Mouse (Mus musculus) embryonic facial prominence, embryonic 10.5 days (tissue): Measurements from ENCODE around the gene AL732309.1. TPM values are rescaled to one million over a fixed set of nuclear protein-coding genes. Genes with fewer than 3 reads are reported as not detected.

Source experiments
- DNase-seq: peaks from one replicate; pipeline ENCODE4 v3.0.0-alpha.2; 2017; ENCODE audit warnings: low spot score
- H3K27ac ChIP-seq: fragments of 300-500 bp; sonication (generic); replicated peaks from 2 replicates; pipeline ENCODE4 v1.5.1; 2016; ENCODE audit warnings: mild to moderate bottlenecking
- H3K27me3 ChIP-seq: fragments of 300-500 bp; sonication (generic); replicated peaks from 2 replicates; pipeline ENCODE4 v1.6.1; 2016; ENCODE audit warnings: low read depth, mild to moderate bottlenecking; ENCODE audit not compliant: poor library complexity, severe bottlenecking
- H3K36me3 ChIP-seq: fragments of 300-500 bp; sonication (generic); replicated peaks from 2 replicates; pipeline ENCODE4 v1.6.1; 2016; ENCODE audit warnings: mild to moderate bottlenecking, moderate library complexity
- H3K4me1 ChIP-seq: fragments of 300-500 bp; sonication (generic); 2 replicates; pipeline ENCODE4 v1.6.1; 2016
- H3K4me3 ChIP-seq: fragments of 300-500 bp; sonication (generic); 2 replicates; pipeline ENCODE4 v1.5.1; 2016; ENCODE audit warnings: mild to moderate bottlenecking, moderate library complexity
- H3K9me3 ChIP-seq: fragments of 300-500 bp; sonication (generic); 2 replicates; pipeline ENCODE4 v1.6.1; 2016; ENCODE audit warnings: mild to moderate bottlenecking
- WGBS: fragments of 180-500 bp; shearing (Covaris S2); methylation state at CpG from one replicate; pipeline ENCODE4 v1.1.7; 2016; 5-methylcytosine and 5-hydroxymethylcytosine counted together
- polyA plus RNA-seq: library from polyadenylated mRNA; unstranded; fragments of >200 nt; fragmentation: Nextera tagmentation; extraction: Ambion mirVana; gene quantifications from 2 replicates; pipeline ENCODE4 v1.2.1, GENCODE M21; 2016

Gene AL732309.1
- polyA plus RNA-seq, 1 experiment from 2014 or later = 6.3 TPM

DNA sequence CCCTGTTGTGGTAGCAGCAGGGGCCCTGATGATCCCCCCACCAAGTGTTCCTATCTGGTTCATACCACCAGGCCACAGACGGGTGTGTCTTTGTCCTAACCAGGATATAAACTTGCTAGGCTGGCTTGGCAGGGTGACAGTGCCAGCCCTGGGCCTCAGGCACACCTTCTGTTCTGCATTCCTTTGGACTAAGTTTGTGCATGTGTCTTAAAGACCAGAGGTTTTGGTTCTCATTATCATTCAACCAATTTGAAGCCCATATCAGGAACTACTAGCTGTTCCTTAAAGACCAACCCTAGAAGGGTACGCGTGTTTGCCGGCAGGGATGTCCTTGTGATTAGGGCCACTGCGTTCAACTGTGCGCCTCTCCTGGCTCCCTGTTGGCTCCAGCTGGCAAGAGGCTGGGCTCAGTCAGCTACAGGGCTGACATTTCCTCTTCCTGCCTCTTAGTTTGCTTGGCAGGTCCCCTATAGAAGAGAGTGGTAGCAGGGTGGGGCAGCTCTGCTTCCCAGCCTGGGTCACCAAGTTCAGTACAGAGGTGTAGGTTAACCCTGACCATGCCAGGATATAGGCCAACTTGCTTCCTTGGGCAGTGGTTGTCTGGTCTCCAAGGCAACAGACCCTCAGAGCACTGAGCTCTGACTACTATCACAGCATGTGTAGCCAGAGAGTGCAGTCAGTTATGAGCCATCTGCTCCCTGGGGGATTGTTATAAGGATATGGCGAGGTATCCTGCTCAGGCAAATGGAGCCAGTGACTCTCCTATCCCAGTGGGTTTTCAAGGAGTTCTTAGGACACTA is 40.4 kb upstream of the AL732309.1 start:
- no peak overlapping the region for H3K4me3 ChIP-seq
- DNase-seq = no peak
- WGBS = 58% methylated on average over 7 of the region's 7 CpGs
- peaks cover 23% of the 10 kb centered on the region for H3K4me1 ChIP-seq
- no peaks in the 10 kb centered on the region for H3K9me3 ChIP-seq
- H3K36me3 ChIP-seq = peaks cover 47% of the 10 kb centered on the region
- no peak overlapping the region for H3K27ac ChIP-seq
- H3K27me3 ChIP-seq = peaks cover 58% of the 10 kb centered on the region

- no peaks in the 10 kb centered on the region for H3K9me3 ChIP-seq
- 73% methylated on average over 1 of the region's 1 CpGs for WGBS
- no peak overlapping the region for H3K4me3 ChIP-seq
- no peak for DNase-seq
- peaks cover 17% of the 10 kb centered on the region for H3K4me1 ChIP-seq
- peaks cover 51% of the 10 kb centered on the region for H3K27me3 ChIP-seq
- peaks cover 53% of the 10 kb centered on the region for H3K36me3 ChIP-seq
- no peak overlapping the region for H3K27ac ChIP-seq
Observed at GRCm38 (mm10) chr2:25286314-25286713, 39.7 kb upstream of the AL732309.1 start.

DNA sequence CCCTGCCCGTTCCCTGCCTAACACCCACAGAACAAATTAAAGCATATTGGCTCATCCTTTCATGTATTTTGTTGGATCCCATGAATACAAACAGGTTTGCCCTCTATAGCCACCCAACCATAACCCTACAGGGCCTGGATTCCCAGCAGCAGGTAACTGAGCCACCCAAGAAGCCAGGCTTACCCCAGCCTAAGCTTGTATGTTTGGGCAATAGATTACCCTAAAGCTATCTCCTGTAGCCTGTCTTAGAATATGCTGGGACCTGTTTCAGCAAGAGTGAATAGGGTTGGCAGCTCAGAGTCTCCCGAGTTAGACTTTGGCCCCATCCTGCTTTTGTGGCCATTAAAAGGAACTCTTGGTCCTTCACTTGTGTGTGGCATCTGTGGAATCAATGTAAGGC is 38.9 kb upstream of the AL732309.1 start:
- Histone ChIP-seq H3K27ac (no peak overlapping the region), H3K36me3 (peaks cover 61% of the 10 kb centered on the region), H3K4me1 (peaks cover 10% of the 10 kb centered on the region), H3K9me3 (no peaks in the 10 kb centered on the region), H3K27me3 (peaks cover 43% of the 10 kb centered on the region), H3K4me3 (no peak overlapping the region)
- 88% methylated on average over 2 of the region's 2 CpGs for WGBS
- no peak for DNase-seq

DNA sequence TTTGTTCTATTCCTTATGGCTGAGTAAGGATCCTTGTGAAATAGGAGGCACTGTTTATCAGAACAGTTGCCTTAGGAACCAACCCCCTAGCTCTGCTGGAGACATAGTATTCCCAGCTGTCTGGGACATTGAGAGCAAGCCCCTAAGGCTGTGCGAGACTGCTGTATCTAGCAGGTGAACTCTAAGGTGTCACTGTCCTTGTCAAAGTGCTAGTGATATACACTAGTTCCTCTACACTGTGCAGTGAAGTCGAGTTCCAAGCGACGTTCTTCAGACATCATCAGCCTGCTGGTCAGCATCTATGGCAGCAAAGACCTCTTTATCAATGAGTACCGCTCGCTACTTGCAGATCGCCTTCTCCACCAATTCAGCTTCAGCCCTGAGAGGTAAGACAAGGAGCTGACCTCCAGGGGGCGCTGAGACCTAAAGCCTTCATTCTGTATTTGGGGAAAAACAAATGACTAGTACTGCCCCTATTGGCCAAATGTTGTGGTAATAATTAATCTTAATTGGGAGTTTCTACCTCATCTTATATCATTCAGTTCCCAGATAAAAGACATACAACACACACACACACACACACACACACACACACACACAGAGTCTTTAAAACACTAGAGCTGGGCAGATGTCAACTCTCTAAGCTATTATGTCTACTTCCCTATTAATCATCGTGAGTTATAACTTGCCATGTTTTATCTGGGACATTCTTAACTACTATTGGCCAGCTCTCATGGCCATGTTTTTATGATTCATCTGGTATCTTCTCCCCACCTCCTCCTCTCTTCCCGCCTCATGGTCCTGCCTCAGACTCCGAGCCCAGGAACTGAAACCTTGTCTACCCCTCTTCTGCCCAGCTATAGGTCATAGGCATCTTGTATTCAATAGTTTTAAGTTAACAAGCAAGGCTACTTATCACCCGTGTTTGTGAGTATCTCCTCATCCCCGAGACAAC is 32.5 kb upstream of the AL732309.1 start:
- DNase-seq = peak; percentile 81
- H3K4me3 ChIP-seq = no peak overlapping the region
- H3K27me3 ChIP-seq = no peaks in the 10 kb centered on the region
- H3K4me1 ChIP-seq = no peaks in the 10 kb centered on the region
- 64% methylated on average over 13 of the region's 13 CpGs for WGBS
- peaks cover 99% of the 10 kb centered on the region for H3K36me3 ChIP-seq
- no peaks in the 10 kb centered on the region for H3K9me3 ChIP-seq
- no peak overlapping the region for H3K27ac ChIP-seq

GRCm38 (mm10) chr2:25273010-25273409 is 26.3 kb upstream of the AL732309.1 start:
- Histone ChIP-seq H3K4me1 (peaks cover 26% of the 10 kb centered on the region), H3K27me3 (no peaks in the 10 kb centered on the region), H3K36me3 (peaks cover 82% of the 10 kb centered on the region), H3K27ac (peak overlapping the region; percentile 88), H3K9me3 (no peaks in the 10 kb centered on the region), H3K4me3 (peak overlapping the region; percentile 98)
- no peak for DNase-seq
- WGBS = 41% methylated on average over 16 of the region's 16 CpGs

- H3K36me3 ChIP-seq = peaks cover 81% of the 10 kb centered on the region
- under 1% methylated on average over 29 of the region's 29 CpGs for WGBS
Observed at GRCm38 (mm10) chr2:25272515-25272914, 25.9 kb upstream of the AL732309.1 start.

GRCm38 (mm10) chr2:25271827-25272511 is 25.3 kb upstream of the AL732309.1 start, which contains the start of the genes Ssna1 and Anapc2:
Gene Ssna1 (minus strand): TSS chr2:25272438.
Gene Anapc2 (plus strand): TSS chr2:25272478.
- peaks cover 30% of the 10 kb centered on the region for H3K4me1 ChIP-seq
- under 1% methylated on average over 55 of the region's 55 CpGs for WGBS

More at GRCm38 (mm10) chr2:25272515-25272914, 25.9 kb upstream of the AL732309.1 start:
- Histone ChIP-seq H3K9me3 (no peaks in the 10 kb centered on the region), H3K4me3 (peak overlapping the region; percentile 98), H3K27ac (peak overlapping the region; percentile 88), H3K4me1 (peaks cover 26% of the 10 kb centered on the region), H3K27me3 (no peaks in the 10 kb centered on the region)
- DNase-seq = no peak

DNA sequence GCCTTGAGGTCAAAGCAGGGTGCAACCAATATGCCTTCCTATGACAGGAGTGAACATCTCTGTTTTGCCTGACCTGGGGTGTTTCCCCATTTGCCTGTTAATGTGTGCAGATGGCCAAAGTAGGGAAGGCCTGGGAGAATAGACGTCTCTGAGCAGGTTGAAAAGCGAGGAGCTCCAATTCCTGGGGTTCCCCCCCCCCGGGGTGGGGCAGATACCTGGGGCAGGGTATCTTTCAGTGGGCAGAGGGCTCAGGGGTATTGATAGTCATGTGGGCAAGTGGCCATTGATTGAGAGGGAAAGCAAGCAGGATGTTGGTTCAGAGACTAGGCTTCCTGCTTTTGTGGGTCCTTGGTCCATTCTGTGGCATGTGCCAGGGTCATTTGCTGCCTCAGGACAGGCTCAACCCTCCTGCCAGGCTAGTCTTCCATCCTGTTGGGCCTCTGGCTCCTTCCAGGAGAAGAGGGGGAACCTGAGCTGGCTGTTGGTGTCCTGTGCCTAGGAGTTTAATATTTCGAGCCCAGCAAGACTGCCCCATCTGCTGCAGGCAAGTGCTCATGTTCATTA is 21.2 kb upstream of the AL732309.1 start:
- H3K4me3 ChIP-seq = 0 out of 2 replicates have a peak overlapping the region, but pooled peaks have one; percentile 13
- WGBS = 72% methylated on average over 4 of the region's 4 CpGs
- H3K9me3 ChIP-seq = no peaks in the 10 kb centered on the region
- H3K4me1 ChIP-seq = peaks cover 56% of the 10 kb centered on the region
- no peak for DNase-seq
- H3K36me3 ChIP-seq = peaks cover 45% of the 10 kb centered on the region
- H3K27ac ChIP-seq = no peak overlapping the region
- peaks cover 25% of the 10 kb centered on the region for H3K27me3 ChIP-seq

More at GRCm38 (mm10) chr2:25271827-25272511, 25.3 kb upstream of the AL732309.1 start, which contains the start of the genes Ssna1 and Anapc2:
- no peaks in the 10 kb centered on the region for H3K27me3 ChIP-seq
- peak within 1 kb of the TSS; percentile 98 for H3K4me3 ChIP-seq
- DNase-seq = peak; percentile 99
- H3K36me3 ChIP-seq = peaks cover 81% of the 10 kb centered on the region
- H3K27ac ChIP-seq = peak within 1 kb of the TSS; percentile 88
- no peaks in the 10 kb centered on the region for H3K9me3 ChIP-seq

DNA sequence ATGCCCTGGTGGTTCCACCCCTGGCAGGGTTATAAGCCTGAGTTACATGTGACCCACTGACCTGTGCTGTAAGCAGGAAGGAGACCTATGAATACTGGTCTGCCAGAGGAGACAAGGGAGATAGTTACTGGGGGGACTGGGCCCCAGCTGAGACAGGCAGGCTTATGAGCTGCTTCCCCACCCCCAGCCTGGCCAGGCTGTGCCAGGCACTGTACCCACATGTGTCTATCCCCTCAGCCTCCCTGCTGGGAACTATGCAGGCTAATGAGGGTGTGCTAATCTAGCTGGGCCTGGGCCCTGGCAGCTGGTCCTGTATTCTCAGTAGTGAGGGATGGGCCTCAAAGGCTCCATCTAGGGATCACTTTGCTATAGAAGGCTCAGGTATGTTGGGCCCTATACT is 20.6 kb upstream of the AL732309.1 start:
- Histone ChIP-seq H3K4me3 (0 out of 2 replicates have a peak overlapping the region, but pooled peaks have one; percentile 12), H3K9me3 (no peaks in the 10 kb centered on the region), H3K4me1 (peaks cover 55% of the 10 kb centered on the region), H3K27ac (no peak overlapping the region), H3K36me3 (peaks cover 45% of the 10 kb centered on the region), H3K27me3 (peaks cover 28% of the 10 kb centered on the region)
- no peak for DNase-seq

DNA sequence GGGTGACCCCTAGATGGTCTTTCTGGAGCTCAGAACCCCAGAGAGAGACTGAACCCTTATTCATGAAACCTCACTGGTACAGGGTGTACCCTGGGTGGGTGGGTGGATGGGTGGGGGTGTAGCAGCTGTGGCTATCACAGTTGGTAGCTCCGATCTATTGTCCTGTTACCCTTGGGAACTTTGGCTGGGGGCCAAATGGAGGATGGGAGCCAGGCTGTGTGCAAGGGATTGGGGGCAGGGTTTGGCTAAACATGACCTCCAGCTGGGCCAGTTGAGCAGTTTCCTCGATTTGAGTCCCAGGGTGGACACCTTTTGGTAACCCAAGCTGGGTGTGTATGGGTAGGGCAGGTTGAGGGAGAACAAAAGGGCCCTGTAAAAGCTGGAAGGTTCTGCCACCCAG is 20.1 kb upstream of the AL732309.1 start:
- Histone ChIP-seq H3K9me3 (no peaks in the 10 kb centered on the region), H3K4me3 (peak overlapping the region; percentile 12; the same call in 1 of the 2 replicates), H3K27me3 (peaks cover 28% of the 10 kb centered on the region), H3K27ac (no peak overlapping the region), H3K4me1 (peaks cover 60% of the 10 kb centered on the region), H3K36me3 (peaks cover 45% of the 10 kb centered on the region)
- WGBS = 72% methylated on average over 2 of the region's 2 CpGs
- DNase-seq = no peak

GRCm38 (mm10) chr2:25265897-25266656 is 19.4 kb upstream of the AL732309.1 start:
- 66% methylated on average over 6 of the region's 6 CpGs for WGBS
- Histone ChIP-seq H3K4me3 (peak overlapping the region; percentile 19; the same call in 1 of the 2 replicates), H3K4me1 (peaks cover 55% of the 10 kb centered on the region), H3K9me3 (no peaks in the 10 kb centered on the region), H3K36me3 (peaks cover 43% of the 10 kb centered on the region), H3K27ac (no peak overlapping the region), H3K27me3 (peaks cover 28% of the 10 kb centered on the region)
- no peak for DNase-seq
